Mouse (Mus musculus) spleen, adult 18-20 months (tissue): ENCODE results near the gene Kcnj15.

Experiments used
- DNase-seq, 2 experiments: peaks; one replicate each; pipeline ENCODE4 v3.0.0; 2022; ENCODE audit warnings: mixed read lengths in 2 of 2

Kcnj15 gene

DNA sequence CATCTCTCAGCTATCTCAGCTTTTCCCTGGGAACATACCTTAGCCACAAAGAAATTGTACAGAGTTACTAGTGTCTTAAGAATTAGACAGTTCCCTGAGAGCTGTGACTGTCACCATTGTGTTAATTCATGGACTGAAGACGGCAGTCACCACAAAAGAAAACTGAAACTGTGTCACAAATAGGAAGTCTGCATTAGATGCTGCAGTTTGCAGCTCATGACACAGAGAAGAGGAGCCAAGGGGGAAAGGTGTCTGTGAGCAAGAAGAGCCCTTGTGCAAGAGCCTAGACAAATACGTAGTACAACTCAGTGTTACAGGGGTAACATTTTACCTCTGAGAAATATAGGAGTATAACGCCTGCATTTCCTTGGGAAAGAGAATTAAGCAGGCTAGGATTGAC is 40.3 kb downstream of the Kcnj15 start:
- DNase-seq = no peak

DNA sequence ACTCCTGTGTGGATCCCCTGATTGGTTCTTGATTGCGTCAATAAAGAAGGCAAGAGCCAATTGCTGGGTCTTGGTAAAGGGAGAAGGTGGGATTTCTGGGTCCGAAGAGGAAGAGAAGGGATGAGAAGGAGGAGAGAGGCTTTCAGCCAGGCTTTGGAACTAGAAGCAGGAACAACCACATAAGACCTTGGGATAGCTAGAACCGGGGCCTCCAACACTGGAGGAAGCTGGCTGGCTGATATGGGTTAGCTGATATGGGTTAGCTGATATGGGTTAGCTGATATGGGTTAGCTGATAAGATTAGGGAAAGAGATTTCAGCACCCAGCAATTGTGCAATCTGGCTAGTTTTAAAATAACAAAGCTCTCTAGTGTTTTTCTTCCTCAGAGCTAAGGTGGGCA is 44.3 kb downstream of the Kcnj15 start:
- no peak for DNase-seq

DNA sequence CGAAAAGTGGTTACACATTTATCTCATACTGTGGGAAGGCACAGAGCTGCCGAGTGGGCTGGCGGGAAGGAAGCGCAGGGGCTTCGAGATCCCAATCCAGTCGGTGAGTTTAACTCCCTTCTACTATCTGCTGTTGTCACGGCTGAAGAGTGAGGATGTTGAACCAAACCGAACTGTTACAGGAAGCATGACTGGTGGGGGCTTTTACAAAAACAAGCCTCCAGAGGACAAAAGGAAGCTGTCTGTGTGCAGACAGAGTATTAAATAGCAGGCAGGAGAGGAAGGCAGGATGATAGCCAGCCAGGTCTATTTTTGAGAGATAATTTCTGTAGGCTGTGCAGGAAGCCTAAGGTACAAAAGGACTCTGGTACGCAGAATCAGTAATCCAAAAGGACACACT is 46.3 kb downstream of the Kcnj15 start:
- DNase-seq = no peak

DNA sequence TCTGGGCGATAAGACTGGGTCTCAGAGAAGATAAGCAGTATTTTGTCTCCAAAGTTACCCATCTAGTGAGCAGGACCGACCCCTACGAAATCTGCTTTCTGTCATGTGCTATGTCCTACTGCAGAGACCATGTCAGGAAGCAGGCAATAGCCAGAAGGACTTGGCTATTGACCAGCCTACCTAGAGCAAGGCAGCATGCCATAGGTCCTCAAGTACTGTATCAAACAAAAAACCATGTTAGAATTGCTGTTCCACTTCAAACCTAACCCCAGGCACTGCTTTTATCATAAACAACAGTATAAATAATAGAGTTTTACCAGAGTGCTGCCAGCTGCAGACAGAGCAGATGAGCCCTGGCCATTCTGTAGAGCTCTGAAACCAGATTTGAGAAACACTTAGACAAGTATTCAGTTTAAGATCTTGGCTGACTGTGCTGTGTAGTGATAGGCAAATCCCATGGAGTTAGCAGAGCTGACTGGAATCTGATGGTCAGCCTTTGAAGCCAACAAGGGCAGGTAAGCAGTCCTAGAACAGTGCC is 50.5 kb downstream of the Kcnj15 start:
- no peak for DNase-seq

GRCm38 (mm10) chr16:95321945-95322625 is 64.7 kb downstream of the Kcnj15 start:
- DNase-seq = no peak

DNA sequence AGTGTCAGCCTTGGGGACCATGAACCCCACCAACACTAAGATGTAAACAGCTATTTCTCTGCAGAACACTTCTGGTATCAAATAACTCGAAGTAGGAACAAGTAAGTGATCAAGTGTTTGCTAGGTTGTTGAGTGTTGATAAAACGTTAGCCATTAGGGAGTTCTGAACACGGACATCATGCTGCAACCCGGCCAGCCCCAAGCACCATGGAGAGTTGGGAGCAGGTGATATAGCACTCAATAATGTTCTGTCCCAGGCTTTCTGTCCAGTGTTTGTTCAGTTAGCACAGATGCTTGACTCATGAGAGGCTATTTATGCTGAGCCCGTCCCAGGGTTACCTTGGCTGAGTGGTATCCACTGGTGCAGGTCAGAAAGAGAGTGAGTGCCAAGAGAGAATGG is 74.8 kb downstream of the Kcnj15 start:
- no peak for DNase-seq

DNA sequence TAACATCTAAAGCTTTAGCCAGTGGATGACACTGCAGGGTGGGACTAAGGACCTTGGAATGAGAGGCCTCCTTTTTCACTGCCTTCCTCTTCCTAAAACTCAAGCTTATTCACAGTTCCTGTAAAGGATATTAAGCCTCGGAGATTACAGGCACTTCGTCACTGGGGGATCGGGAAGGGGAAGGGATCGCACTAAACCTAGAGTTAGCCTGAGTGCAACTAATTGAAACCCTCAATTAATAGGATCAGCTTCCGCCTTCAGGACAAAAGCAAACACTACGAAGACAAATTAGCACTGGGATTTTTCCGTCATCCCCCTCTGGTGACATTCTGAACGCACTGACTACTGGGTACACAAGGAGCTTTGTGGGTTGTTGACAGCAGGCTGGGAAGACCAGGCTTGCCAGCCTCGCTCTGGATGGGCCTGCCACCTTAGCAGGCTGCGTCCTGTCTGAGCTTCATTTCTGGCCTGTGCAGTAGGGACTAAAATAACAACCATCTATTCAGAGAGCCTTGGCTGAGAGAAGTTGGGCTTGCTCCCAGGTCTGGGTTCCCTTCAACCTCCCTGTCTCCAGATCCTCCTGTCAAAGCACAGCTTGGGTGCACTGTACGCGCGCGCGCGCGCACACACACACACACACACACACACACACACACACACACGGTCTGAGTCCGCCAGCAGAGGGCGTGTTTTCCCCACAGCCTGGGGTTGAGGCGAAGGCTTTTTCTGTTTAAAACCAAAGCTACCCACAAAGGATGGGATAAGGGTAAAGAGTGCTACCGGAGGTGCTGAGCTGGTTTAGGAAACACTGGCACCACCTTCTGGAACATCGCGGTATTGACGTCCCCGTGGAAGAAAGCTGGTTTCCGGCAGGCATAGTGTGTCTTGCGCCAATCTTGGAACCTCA is 83.8 kb downstream of the Kcnj15 start:
- peak; percentile 23 to 61 for DNase-seq

DNA sequence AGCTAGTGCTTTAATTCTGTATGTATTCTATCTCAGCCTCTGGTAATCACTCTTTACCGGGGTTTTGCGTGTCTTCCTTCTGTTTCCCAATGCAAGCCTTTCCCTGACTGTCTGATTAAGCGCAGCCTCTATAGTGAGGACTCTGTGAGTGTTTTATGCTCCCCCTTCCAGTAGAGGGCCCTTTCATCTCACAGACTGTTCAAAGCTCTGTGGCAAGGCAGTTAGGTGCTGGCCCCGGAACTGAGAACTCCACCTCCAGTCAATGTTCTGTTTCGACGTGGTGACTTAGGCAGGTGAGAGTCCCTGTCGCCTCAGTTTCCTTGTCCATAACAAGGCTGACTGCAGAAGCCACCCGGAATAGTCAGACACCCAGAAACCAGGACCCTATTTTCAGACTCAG is 84.7 kb downstream of the Kcnj15 start:
- DNase-seq = no peak

DNA sequence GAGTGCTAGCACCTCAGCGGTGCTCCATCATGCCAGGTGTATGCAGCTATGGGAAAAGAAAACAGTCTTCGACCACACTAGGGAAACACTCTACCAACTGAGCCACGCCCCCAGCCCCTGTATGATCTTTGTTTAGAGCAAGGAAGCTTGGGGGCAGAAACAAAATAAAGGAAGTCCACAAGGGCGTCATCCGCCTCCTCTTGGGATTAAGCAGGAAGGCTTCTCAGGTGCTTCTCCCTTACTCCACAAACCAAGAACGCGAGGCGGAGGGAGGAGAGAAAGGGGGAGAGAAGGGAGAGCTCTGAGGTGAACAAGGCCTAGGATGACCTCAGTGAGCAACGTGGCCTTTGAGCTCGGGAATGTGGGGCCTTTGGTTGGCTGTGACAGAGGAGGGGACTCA is 87.6 kb downstream of the Kcnj15 start:
- DNase-seq = no peak

DNA sequence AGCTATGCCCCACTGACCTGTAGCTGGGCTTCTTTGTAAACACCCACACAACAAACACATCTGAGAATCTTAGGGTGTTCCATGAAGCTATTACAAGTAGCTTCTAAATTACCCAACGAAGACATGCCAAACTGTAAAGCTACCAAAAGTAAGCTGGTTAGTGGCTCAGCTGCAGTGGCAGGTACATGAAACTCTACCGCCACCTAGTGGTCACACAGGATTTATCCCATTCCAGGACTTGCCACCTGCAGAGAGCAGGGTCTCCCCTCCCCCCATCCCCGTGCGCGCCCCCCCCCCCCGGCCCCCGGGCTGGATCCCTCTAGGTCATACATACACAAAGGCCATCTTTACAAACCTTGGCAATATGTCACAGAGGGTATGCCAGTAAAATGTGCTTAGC is 88.5 kb downstream of the Kcnj15 start:
- DNase-seq = peak in 1 of 2 experiments; percentile 63

DNA sequence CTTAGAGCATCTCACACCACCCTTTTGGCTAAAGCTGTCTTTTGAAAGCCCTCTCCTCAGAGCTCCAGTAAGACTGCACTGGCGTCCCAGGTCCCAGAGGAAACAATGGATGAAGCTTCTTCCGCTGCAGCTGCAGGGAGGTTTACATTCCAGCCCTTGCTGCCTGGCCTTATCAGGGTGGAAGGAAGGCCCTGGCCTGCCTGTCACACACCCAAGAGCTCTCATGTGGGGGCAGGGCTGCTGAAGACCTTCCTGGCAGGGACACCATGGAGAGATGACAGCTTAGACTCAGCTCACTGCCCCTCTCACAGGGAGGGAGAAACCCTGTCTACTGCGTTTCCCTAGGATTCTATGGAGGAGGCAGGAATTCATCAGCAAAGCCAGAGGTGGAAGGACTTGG is 89.8 kb downstream of the Kcnj15 start:
- no peak for DNase-seq

DNA sequence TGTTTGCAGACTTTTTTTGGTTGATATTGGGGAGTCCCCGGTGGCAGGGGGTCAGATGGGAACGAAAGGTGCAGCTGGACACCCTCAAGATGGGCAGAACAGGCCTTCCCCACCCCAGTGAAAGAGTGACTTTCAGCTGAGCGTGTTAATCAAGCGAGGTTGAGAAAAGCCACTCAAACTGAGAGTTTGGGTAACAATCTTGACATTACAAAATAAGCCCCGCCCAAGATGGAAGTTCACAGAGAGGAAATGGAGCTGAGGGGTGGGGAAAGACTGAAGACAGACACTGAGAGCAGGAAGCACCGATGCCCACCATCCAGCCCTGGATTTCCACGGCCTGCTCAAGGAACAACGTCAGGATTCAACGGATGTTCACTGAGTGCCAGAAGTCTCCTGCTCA is 91.2 kb downstream of the Kcnj15 start:
- no peak for DNase-seq

DNA sequence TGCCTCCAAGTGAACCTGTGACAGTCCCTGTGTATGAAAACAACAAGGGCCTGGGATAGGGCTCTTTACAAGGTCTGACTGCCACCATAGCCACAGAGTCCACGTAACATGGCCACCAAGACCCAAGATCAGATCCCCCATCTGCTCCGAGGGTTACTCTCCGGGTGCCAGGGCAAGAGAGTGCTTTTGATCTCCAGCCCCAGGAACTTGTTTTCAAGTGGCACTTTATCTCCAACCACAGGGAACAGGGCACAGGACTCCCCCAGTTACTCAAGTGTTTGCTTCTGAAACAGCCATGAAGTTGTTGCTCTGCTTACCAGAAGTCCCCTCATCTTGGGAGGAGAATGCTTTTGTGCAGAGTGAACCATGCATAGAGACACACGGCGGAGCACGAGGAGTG is 92.0 kb downstream of the Kcnj15 start:
- no peak for DNase-seq

DNA sequence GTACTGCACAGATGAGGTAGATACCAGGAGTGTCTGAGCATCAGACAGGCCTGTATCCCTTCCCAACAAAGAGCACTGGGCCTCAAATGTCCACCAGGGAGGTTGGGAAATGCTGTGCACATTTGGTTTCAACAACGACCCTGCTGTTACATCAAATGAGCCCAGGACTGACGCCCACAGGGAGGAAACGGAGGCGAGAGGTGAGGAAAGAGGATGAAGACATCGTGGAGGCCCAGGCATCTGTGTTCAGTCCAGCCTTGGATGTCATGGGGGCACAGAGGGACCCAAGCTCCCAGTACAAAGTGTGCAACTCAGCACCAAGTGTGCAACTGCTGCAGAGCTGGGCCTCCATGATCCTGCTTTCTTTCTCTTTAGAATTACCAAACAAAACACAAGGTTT is 92.4 kb downstream of the Kcnj15 start:
- DNase-seq = no peak
